Mouse (Mus musculus): ENCODE measurements at regions not wholly inside any gene's neighbourhood (a gene's known extent, or its start where the extent isn't known, plus 50 kb on each side); places are given as distances from the start of the nearest gene placed in this dataset.

GRCm38 (mm10) chr6:51170414-51170813 is 262.1 kb upstream of the Nfe2l3 start:
- 8% methylated on average over 11 of the region's 11 CpGs for WGBS
- no peak for TF ChIP-seq POLR2A (IDR thresholded peaks at IDR 0.05; ENCODE audit: insufficient read depth, low read depth, low read length)
- no peak for TF ChIP-seq CTCF (IDR thresholded peaks at IDR 0.05; ENCODE audit: insufficient read depth, low read depth, low read length)
- no peak overlapping the region for H3K27ac ChIP-seq (ENCODE audit: insufficient read depth, low read depth, low read length)
- H3K4me1 ChIP-seq (ENCODE audit: control insufficient read depth, insufficient read depth, low read length): no peaks in the 10 kb centered on the region
- no peak overlapping the region for H3K4me3 ChIP-seq (ENCODE audit: insufficient read depth, low read depth, low read length)

- H3K4me3 ChIP-seq (ENCODE audit: insufficient read depth, low read depth, low read length): no peak overlapping the region
- TF ChIP-seq CTCF (IDR thresholded peaks at IDR 0.05; ENCODE audit: insufficient read depth, low read depth, low read length) (no peak), POLR2A (IDR thresholded peaks at IDR 0.05; ENCODE audit: insufficient read depth, low read depth, low read length) (no peak)
- no peak overlapping the region for H3K27ac ChIP-seq (ENCODE audit: insufficient read depth, low read depth, low read length)
- 4% methylated on average over 11 of the region's 11 CpGs for WGBS
- H3K4me1 ChIP-seq (ENCODE audit: control insufficient read depth, insufficient read depth, low read length): no peaks in the 10 kb centered on the region
These were observed 261.6 kb upstream of the Nfe2l3 start for GRCm38 (mm10) chr6:51170871-51171270.

- Histone ChIP-seq H3K4me3 (ENCODE audit: insufficient read depth, low read depth, low read length) (no peak overlapping the region), H3K4me1 (ENCODE audit: control insufficient read depth, insufficient read depth, low read length) (no peaks in the 10 kb centered on the region), H3K27ac (ENCODE audit: insufficient read depth, low read depth, low read length) (no peak overlapping the region)
- 8% methylated on average over 22 of the region's 22 CpGs for WGBS
- no peak for TF ChIP-seq CTCF (IDR thresholded peaks at IDR 0.05; ENCODE audit: insufficient read depth, low read depth, low read length)
- no peak for TF ChIP-seq POLR2A (IDR thresholded peaks at IDR 0.05; ENCODE audit: insufficient read depth, low read depth, low read length)
These were observed 260.7 kb upstream of the Nfe2l3 start for GRCm38 (mm10) chr6:51171761-51172160.

- no peaks in the 10 kb centered on the region for H3K4me1 ChIP-seq (ENCODE audit: control insufficient read depth, insufficient read depth, low read length)
These were observed 260.1 kb upstream of the Nfe2l3 start for GRCm38 (mm10) chr6:51172331-51172791.

GRCm38 (mm10) chr6:51172856-51173619 is 259.4 kb upstream of the Nfe2l3 start:
- no peak overlapping the region for H3K4me3 ChIP-seq (ENCODE audit: insufficient read depth, low read depth, low read length)
- TF ChIP-seq POLR2A (IDR thresholded peaks at IDR 0.05; ENCODE audit: insufficient read depth, low read depth, low read length) (no peak), CTCF (IDR thresholded peaks at IDR 0.05; ENCODE audit: insufficient read depth, low read depth, low read length) (no peak)

More at GRCm38 (mm10) chr6:51172331-51172791, 260.1 kb upstream of the Nfe2l3 start:
- no peak overlapping the region for H3K4me3 ChIP-seq (ENCODE audit: insufficient read depth, low read depth, low read length)
- WGBS: 7% methylated on average over 12 of the region's 12 CpGs
- TF ChIP-seq POLR2A (IDR thresholded peaks at IDR 0.05; ENCODE audit: insufficient read depth, low read depth, low read length) (no peak), CTCF (IDR thresholded peaks at IDR 0.05; ENCODE audit: insufficient read depth, low read depth, low read length) (no peak)
- no peak overlapping the region for H3K27ac ChIP-seq (ENCODE audit: insufficient read depth, low read depth, low read length)

GRCm38 (mm10) chr6:51173620-51174442 is 258.6 kb upstream of the Nfe2l3 start:
- TF ChIP-seq CTCF (IDR thresholded peaks at IDR 0.05; ENCODE audit: insufficient read depth, low read depth, low read length): no peak
- no peak for TF ChIP-seq POLR2A (IDR thresholded peaks at IDR 0.05; ENCODE audit: insufficient read depth, low read depth, low read length)
- 5% methylated on average over 28 of the region's 28 CpGs for WGBS
- no peak overlapping the region for H3K27ac ChIP-seq (ENCODE audit: insufficient read depth, low read depth, low read length)
- no peaks in the 10 kb centered on the region for H3K4me1 ChIP-seq (ENCODE audit: control insufficient read depth, insufficient read depth, low read length)
- H3K4me3 ChIP-seq (ENCODE audit: insufficient read depth, low read depth, low read length): no peak overlapping the region

More at GRCm38 (mm10) chr6:51172856-51173619, 259.4 kb upstream of the Nfe2l3 start:
- 3% methylated on average over 25 of the region's 25 CpGs for WGBS
- H3K27ac ChIP-seq (ENCODE audit: insufficient read depth, low read depth, low read length): no peak overlapping the region
- no peaks in the 10 kb centered on the region for H3K4me1 ChIP-seq (ENCODE audit: control insufficient read depth, insufficient read depth, low read length)

GRCm38 (mm10) chr6:51174443-51175021 is 257.9 kb upstream of the Nfe2l3 start:
- Histone ChIP-seq H3K27ac (ENCODE audit: insufficient read depth, low read depth, low read length) (no peak overlapping the region), H3K4me1 (ENCODE audit: control insufficient read depth, insufficient read depth, low read length) (no peaks in the 10 kb centered on the region), H3K4me3 (ENCODE audit: insufficient read depth, low read depth, low read length) (no peak overlapping the region)
- TF ChIP-seq CTCF (IDR thresholded peaks at IDR 0.05; ENCODE audit: insufficient read depth, low read depth, low read length) (no peak), POLR2A (IDR thresholded peaks at IDR 0.05; ENCODE audit: insufficient read depth, low read depth, low read length) (no peak)
- 4% methylated on average over 18 of the region's 18 CpGs for WGBS

- H3K4me3 ChIP-seq (ENCODE audit: insufficient read depth, low read depth, low read length): no peak overlapping the region
- WGBS: 15% methylated on average over 13 of the region's 13 CpGs
- no peak overlapping the region for H3K27ac ChIP-seq (ENCODE audit: insufficient read depth, low read depth, low read length)
These were observed 256.6 kb upstream of the Nfe2l3 start for GRCm38 (mm10) chr6:51175616-51176590.

More at GRCm38 (mm10) chr6:51175616-51176590, 256.6 kb upstream of the Nfe2l3 start:
- TF ChIP-seq POLR2A (IDR thresholded peaks at IDR 0.05; ENCODE audit: insufficient read depth, low read depth, low read length) (no peak), CTCF (IDR thresholded peaks at IDR 0.05; ENCODE audit: insufficient read depth, low read depth, low read length) (no peak)
- H3K4me1 ChIP-seq (ENCODE audit: control insufficient read depth, insufficient read depth, low read length): no peaks in the 10 kb centered on the region
